ENCODE assay signal across 17 mouse cellular contexts in the genomic region with DNA sequence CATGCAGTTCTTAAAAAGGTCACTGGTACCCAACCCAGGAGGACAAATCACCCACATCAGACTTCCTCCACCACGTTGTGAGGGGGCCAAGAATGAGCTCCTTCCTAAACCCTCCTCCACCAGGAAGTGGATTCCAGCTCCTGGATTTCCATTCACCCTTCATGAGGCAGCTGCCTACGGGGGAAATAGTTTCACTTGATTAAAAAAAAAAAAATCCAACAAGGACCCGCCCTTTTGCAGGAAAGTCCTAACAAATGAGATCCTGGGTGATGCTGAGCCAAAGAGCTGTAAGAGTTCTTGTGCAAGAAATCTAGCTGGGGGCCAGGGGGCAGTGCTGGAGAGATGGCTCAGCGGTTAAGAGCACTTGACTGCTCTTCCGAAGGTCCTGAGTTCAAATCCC. TPM values are rescaled to one million over a fixed set of nuclear protein-coding genes. Genes with fewer than 3 reads are reported as not detected.
DNase-seq lines count a peak whose midpoint lies in the region; ATAC-seq and TF ChIP-seq lines count a peak whose summit lies in the region.
"Had no signal": no experiment of that assay in that cellular context is flagged by ENCODE, and none has a peak within 500 bp of the region (broad histone marks: within the 10 kb centered on the region; RNA-seq: fewer than 3 reads in every experiment).

No protein-coding gene starts in this region.

- no peak overlapping the region for H3K9ac ChIP-seq in heart, adult 2 months (ENCODE audit: low read depth, low read length)
- no peak overlapping the region for H3K9ac ChIP-seq in heart, embryonic 11.5 days (ENCODE audit: low read depth, low read length)
- H3K9ac ChIP-seq in CH12.LX (ENCODE audit: insufficient read depth, low read depth) = no peak overlapping the region
- no peak overlapping the region for H3K9ac ChIP-seq in kidney, embryonic 16.5 days (replicated peaks; ENCODE audit: low read length)
- no peak overlapping the region for H3K9ac ChIP-seq in hindbrain, embryonic 13.5 days
- no peak overlapping the region for H3K9ac ChIP-seq in neural tube, embryonic 15.5 days (replicated peaks)
- H3K9ac ChIP-seq: stomach, embryonic 15.5 days had no signal

- 34% methylated on average over 5 of the region's 5 CpGs for WGBS in heart, adult 2 months
- 45% methylated on average over 5 of the region's 5 CpGs for WGBS in heart, embryonic 11.5 days (ENCODE audit: insufficient replicate concordance)
- 36% methylated on average over 5 of the region's 5 CpGs for WGBS in kidney, embryonic 16.5 days
- 53% methylated on average over 5 of the region's 5 CpGs for WGBS in hindbrain, embryonic 13.5 days
- 58% methylated on average over 5 of the region's 5 CpGs for WGBS in neural tube, embryonic 15.5 days

- no peak for TF ChIP-seq POLR2A in heart, adult 2 months (IDR thresholded peaks at IDR 0.05; ENCODE audit: insufficient read depth, low read depth, low read length)
- no peak for TF ChIP-seq POLR2A in CH12.LX (IDR thresholded peaks at IDR 0.05; ENCODE audit: low read depth, low read length)

- in situ Hi-C loops in CH12.LX (cut with MboI; ENCODE audit: low pct_ligation_motif_present, low pct_unique_long_range_greater_than_20kb, low sequenced_read_pairs) = loop anchor here (5.0 kb wide), 1 partner anchor 49 kb away; no protein-coding TSS in a partner anchor

- TF ChIP-seq CTCF in heart, adult 2 months (IDR thresholded peaks at IDR 0.05) = no peak
- TF ChIP-seq CTCF in CH12.LX (conservative IDR thresholded peaks at IDR 0.05 in 1 of 2, IDR thresholded peaks at IDR 0.05 in 1 of 2; ENCODE audit: low read depth in 2 of 2, low read length in 2 of 2) = no peak

- H3K36me3 ChIP-seq in heart, adult 2 months (ENCODE audit: control insufficient read depth, insufficient read depth, low read length) = no peaks in the 10 kb centered on the region
- no peaks in the 10 kb centered on the region for H3K36me3 ChIP-seq in heart, embryonic 11.5 days (ENCODE audit: control insufficient read depth, insufficient read depth, low read length)
- H3K36me3 ChIP-seq in CH12.LX (replicated peaks in 1 of 2; ENCODE audit: control insufficient read depth in 1 of 2, insufficient read depth in 1 of 2, low read length in 1 of 2) = no peaks in the 10 kb centered on the region
- H3K36me3 ChIP-seq in kidney, embryonic 16.5 days (ENCODE audit: insufficient read depth, low read length) = no peaks in the 10 kb centered on the region
- H3K36me3 ChIP-seq in hindbrain, embryonic 13.5 days = peaks cover 34% of the 10 kb centered on the region
- H3K36me3 ChIP-seq in neural tube, embryonic 15.5 days = peaks cover 22% of the 10 kb centered on the region
- H3K36me3 ChIP-seq: stomach, embryonic 15.5 days had no signal

- no peak for TF ChIP-seq RAD21 in CH12.LX (IDR thresholded peaks at IDR 0.05; ENCODE audit: low read depth, low read length)

- no peak for ATAC-seq in heart, embryonic 11.5 days (replicated peaks; ENCODE audit: insufficient number of reproducible peaks, low FRiP score, low TSS enrichment)
- peak; percentile 23; the same call in 1 of the 2 replicates for ATAC-seq in kidney, embryonic 16.5 days (ENCODE audit: low FRiP score, low TSS enrichment)
- ATAC-seq in hindbrain, embryonic 13.5 days (ENCODE audit: low FRiP score) = no peak
- no peak for ATAC-seq in neural tube, embryonic 15.5 days (ENCODE audit: low FRiP score)
- ATAC-seq: CD4-positive, CD25-positive, alpha-beta regulatory T cell, adult 4 months; midbrain, embryonic 16.5 days had no signal

- H3K4me2 ChIP-seq in heart, embryonic 11.5 days = no peak overlapping the region
- H3K4me2 ChIP-seq in CH12.LX (ENCODE audit: insufficient read depth, low read depth, poor library complexity, severe bottlenecking) = no peak overlapping the region
- no peak overlapping the region for H3K4me2 ChIP-seq in kidney, embryonic 16.5 days (replicated peaks; ENCODE audit: low read depth, low read length)
- no peak overlapping the region for H3K4me2 ChIP-seq in hindbrain, embryonic 13.5 days
- no peak overlapping the region for H3K4me2 ChIP-seq in neural tube, embryonic 15.5 days
- H3K4me2 ChIP-seq: stomach, embryonic 15.5 days had no signal

- peaks cover 7% of the 10 kb centered on the region for H3K4me1 ChIP-seq in heart, adult 2 months (ENCODE audit: control insufficient read depth, insufficient read depth, low read length)
- H3K4me1 ChIP-seq in heart, embryonic 11.5 days (ENCODE audit: control insufficient read depth, insufficient read depth, low read length) = peaks cover 9% of the 10 kb centered on the region; the same call in 1 of the 2 replicates
- H3K4me1 ChIP-seq in CH12.LX (ENCODE audit: control insufficient read depth in 1 of 2, insufficient read depth in 2 of 2) = no peaks in the 10 kb centered on the region
- peaks cover 6% of the 10 kb centered on the region for H3K4me1 ChIP-seq in kidney, embryonic 16.5 days (ENCODE audit: insufficient read depth, low read length)
- peaks cover 4% of the 10 kb centered on the region; the same call in 1 of the 2 replicates for H3K4me1 ChIP-seq in hindbrain, embryonic 13.5 days (replicated peaks)
- no peaks in the 10 kb centered on the region for H3K4me1 ChIP-seq in neural tube, embryonic 15.5 days

- H3K9me3 ChIP-seq in heart, embryonic 11.5 days (replicated peaks; ENCODE audit: control insufficient read depth, low read length) = no peaks in the 10 kb centered on the region
- no peaks in the 10 kb centered on the region for H3K9me3 ChIP-seq in CH12.LX (replicated peaks; ENCODE audit: low read length)
- H3K9me3 ChIP-seq in kidney, embryonic 16.5 days (ENCODE audit: low read length) = no peaks in the 10 kb centered on the region
- no peaks in the 10 kb centered on the region for H3K9me3 ChIP-seq in hindbrain, embryonic 13.5 days
- no peaks in the 10 kb centered on the region for H3K9me3 ChIP-seq in neural tube, embryonic 15.5 days (replicated peaks)
- H3K9me3 ChIP-seq: limb, embryonic 10.5 days; stomach, embryonic 15.5 days had no signal

- dilution Hi-C loops in CH12.LX (cut with MboI; ENCODE audit: extremely low pct_ligation_motif_present, extremely low pct_unique_long_range_greater_than_20kb, low sequenced_read_pairs) = no loop called here

- peak; percentile 76; the same call in 1 of the 2 replicates for TF ChIP-seq EP300 in heart, adult 2 months (IDR thresholded peaks at IDR 0.05; ENCODE audit: insufficient read depth, low read depth, low read length)
- no peak for TF ChIP-seq EP300 in CH12.LX (IDR thresholded peaks at IDR 0.05; ENCODE audit: low read length)

- no peak overlapping the region for H3K4me3 ChIP-seq in heart, adult 2 months
- no peak overlapping the region for H3K4me3 ChIP-seq in heart, embryonic 11.5 days (ENCODE audit: low read depth, low read length)
- no peak overlapping the region for H3K4me3 ChIP-seq in CH12.LX (replicated peaks in 1 of 3; ENCODE audit: low read depth in 2 of 3, low read length in 2 of 3, poor library complexity in 1 of 3)
- no peak overlapping the region for H3K4me3 ChIP-seq in kidney, embryonic 16.5 days (ENCODE audit: low read length)
- no peak overlapping the region for H3K4me3 ChIP-seq in hindbrain, embryonic 13.5 days
- H3K4me3 ChIP-seq in neural tube, embryonic 15.5 days (replicated peaks) = no peak overlapping the region
- H3K4me3 ChIP-seq: limb, embryonic 10.5 days; stomach, embryonic 15.5 days had no signal

- H3K79me2 ChIP-seq in heart, adult 2 months (replicated peaks; ENCODE audit: control insufficient read depth, insufficient read depth, low read length) = no peaks in the 10 kb centered on the region
- no peaks in the 10 kb centered on the region for H3K79me2 ChIP-seq in CH12.LX (replicated peaks; ENCODE audit: control insufficient read depth, extremely low read depth, insufficient read depth, poor library complexity, severe bottlenecking)

- peak overlapping the region; percentile 60 for H3K27ac ChIP-seq in heart, adult 2 months
- no peak overlapping the region for H3K27ac ChIP-seq in heart, embryonic 11.5 days (ENCODE audit: low read depth, low read length)
- no peak overlapping the region for H3K27ac ChIP-seq in CH12.LX (ENCODE audit: insufficient read depth, low read depth)
- H3K27ac ChIP-seq in kidney, embryonic 16.5 days (ENCODE audit: low read length) = 0 out of 2 replicates have a peak overlapping the region, but pooled peaks have one; percentile 11
- no peak overlapping the region for H3K27ac ChIP-seq in hindbrain, embryonic 13.5 days
- H3K27ac ChIP-seq in neural tube, embryonic 15.5 days (replicated peaks) = no peak overlapping the region
- H3K27ac ChIP-seq: limb, embryonic 10.5 days; stomach, embryonic 15.5 days had no signal

- peak; percentile 45 to 47 for DNase-seq in heart, adult 2 months
- DNase-seq in CH12.LX (ENCODE audit: extremely low read depth) = no peak
- peak; percentile 42 for DNase-seq in fat pad, adult 2 months (ENCODE audit: extremely low read depth, low read depth, low spot score)
- DNase-seq in cerebellum, postnatal 36 days = no peak
- DNase-seq: gastrocnemius, postnatal 14 days; right cerebral cortex, postnatal 14 days; thymus, postnatal 36 days had no signal

- no peaks in the 10 kb centered on the region for H3K27me3 ChIP-seq in heart, adult 2 months (ENCODE audit: control insufficient read depth, insufficient read depth, low read length)
- no peaks in the 10 kb centered on the region for H3K27me3 ChIP-seq in heart, embryonic 11.5 days (ENCODE audit: control insufficient read depth, insufficient read depth, low read length)
- peaks cover 65% of the 10 kb centered on the region for H3K27me3 ChIP-seq in CH12.LX (replicated peaks)
- no peaks in the 10 kb centered on the region for H3K27me3 ChIP-seq in kidney, embryonic 16.5 days (ENCODE audit: insufficient read depth, low read length)
- H3K27me3 ChIP-seq in hindbrain, embryonic 13.5 days = no peaks in the 10 kb centered on the region
- no peaks in the 10 kb centered on the region for H3K27me3 ChIP-seq in neural tube, embryonic 15.5 days (replicated peaks)
- H3K27me3 ChIP-seq: stomach, embryonic 15.5 days had no signal

- intact Hi-C loops in heart, adult 2 months (cut with DNase I) = no loop called here

RNA-seq across cellular contexts. Expression of a gene that starts 11.4 kb away (rescaled TPM):
- 100 to 1,000 TPM; 103 to 131 TPM for total RNA-seq in heart, adult 2 months (2021)
- 97.7 and 101 TPM in 2 replicates for polyA plus RNA-seq in heart, adult 2 months (2012; rRNA removed)
- polyA plus RNA-seq in heart, embryonic 11.5 days (2014; fragmentation: Nextera tagmentation; extraction: Ambion mirVana) = 49.2 and 49.4 TPM in 2 replicates
- total RNA-seq in CH12.LX (2012; rRNA removed) (17.9 and 20.8 TPM in 2 replicates), CH12.LX (2014; rRNA removed) (5.6 and 7.5 TPM in 2 replicates)
- 19.2 and 23.6 TPM in 2 replicates for polyA plus RNA-seq in CH12.LX (2012; ENCODE audit: insufficient read length, low read depth)
- polyA plus RNA-seq in kidney, embryonic 16.5 days (2015; fragmentation: Nextera tagmentation; extraction: Ambion mirVana) = 39.6 and 39.7 TPM in 2 replicates
- polyA plus RNA-seq in hindbrain, embryonic 13.5 days (2015; fragmentation: Nextera tagmentation; extraction: Ambion mirVana) = 15.4 and 16.0 TPM in 2 replicates
- polyA plus RNA-seq in neural tube, embryonic 15.5 days (2015; fragmentation: Nextera tagmentation; extraction: Ambion mirVana) = 26.4 and 28.9 TPM in 2 replicates

RNA-seq across cellular contexts. Expression of a gene that starts 14.2 kb away (rescaled TPM):
- not detected for total RNA-seq in heart, adult 2 months (2021)
- not detected in 2 replicates for polyA plus RNA-seq in heart, adult 2 months (2012; rRNA removed)
- not detected in 2 replicates for polyA plus RNA-seq in heart, embryonic 11.5 days (2014; fragmentation: Nextera tagmentation; extraction: Ambion mirVana)
- total RNA-seq in CH12.LX (2012; rRNA removed) (not detected in 2 replicates), CH12.LX (2014; rRNA removed) (not detected in 2 replicates)
- polyA plus RNA-seq in CH12.LX (2012; ENCODE audit: insufficient read length, low read depth) = not detected in 2 replicates
- not detected in 2 replicates for polyA plus RNA-seq in kidney, embryonic 16.5 days (2015; fragmentation: Nextera tagmentation; extraction: Ambion mirVana)
- not detected in 2 replicates for polyA plus RNA-seq in hindbrain, embryonic 13.5 days (2015; fragmentation: Nextera tagmentation; extraction: Ambion mirVana)
- not detected in 2 replicates for polyA plus RNA-seq in neural tube, embryonic 15.5 days (2015; fragmentation: Nextera tagmentation; extraction: Ambion mirVana)
- total RNA-seq: gastrocnemius, postnatal 14 days had no signal
- polyA plus RNA-seq: CD4-positive, CD25-positive, alpha-beta regulatory T cell, adult 4 months; large intestine, adult 2 months; limb, embryonic 10.5 days; midbrain, embryonic 16.5 days; neural tube, embryonic 14.5 days; stomach, embryonic 15.5 days had no signal

RNA-seq across cellular contexts. Expression of a gene that starts 30.0 kb away (rescaled TPM):
- 1 to 10 TPM; 1.4 to 1.5 TPM for total RNA-seq in heart, adult 2 months (2021)
- polyA plus RNA-seq in heart, adult 2 months (2012; rRNA removed) = 4.5 and 5.3 TPM in 2 replicates
- polyA plus RNA-seq in heart, embryonic 11.5 days (2014; fragmentation: Nextera tagmentation; extraction: Ambion mirVana) = 2.7 and 3.4 TPM in 2 replicates
- total RNA-seq in CH12.LX (2012; rRNA removed) (3.8 and 4.6 TPM in 2 replicates), CH12.LX (2014; rRNA removed) (0.12 and 0.15 TPM in 2 replicates)
- 0.30 and 0.31 TPM in 2 replicates for polyA plus RNA-seq in CH12.LX (2012; ENCODE audit: insufficient read length, low read depth)
- polyA plus RNA-seq in kidney, embryonic 16.5 days (2015; fragmentation: Nextera tagmentation; extraction: Ambion mirVana) = 7.2 and 9.0 TPM in 2 replicates
- 43.5 and 45.9 TPM in 2 replicates for polyA plus RNA-seq in hindbrain, embryonic 13.5 days (2015; fragmentation: Nextera tagmentation; extraction: Ambion mirVana)
- 49.6 and 56.6 TPM in 2 replicates for polyA plus RNA-seq in neural tube, embryonic 15.5 days (2015; fragmentation: Nextera tagmentation; extraction: Ambion mirVana)

RNA-seq across cellular contexts. Expression of a gene that starts 31.4 kb away (rescaled TPM):
- total RNA-seq in heart, adult 2 months (2021) = 1 to 10 TPM; 2.1 to 3.2 TPM
- polyA plus RNA-seq in heart, adult 2 months (2012; rRNA removed) = 5.8 and 7.0 TPM in 2 replicates
- polyA plus RNA-seq in heart, embryonic 11.5 days (2014; fragmentation: Nextera tagmentation; extraction: Ambion mirVana) = 0.10 and 0.43 TPM in 2 replicates
- total RNA-seq in CH12.LX (2012; rRNA removed) (not detected in 2 replicates), CH12.LX (2014; rRNA removed) (not detected in 2 replicates)
- polyA plus RNA-seq in CH12.LX (2012; ENCODE audit: insufficient read length, low read depth) = not detected in 2 replicates
- 0.76 and 0.80 TPM in 2 replicates for polyA plus RNA-seq in kidney, embryonic 16.5 days (2015; fragmentation: Nextera tagmentation; extraction: Ambion mirVana)
- polyA plus RNA-seq in hindbrain, embryonic 13.5 days (2015; fragmentation: Nextera tagmentation; extraction: Ambion mirVana) = 0.42 TPM in 1 of 2 replicates, not detected in the other
- 0.23 TPM in 1 of 2 replicates, not detected in the other for polyA plus RNA-seq in neural tube, embryonic 15.5 days (2015; fragmentation: Nextera tagmentation; extraction: Ambion mirVana)
- total RNA-seq: gastrocnemius, postnatal 14 days had no signal
- polyA plus RNA-seq: CD4-positive, CD25-positive, alpha-beta regulatory T cell, adult 4 months; large intestine, adult 2 months; midbrain, embryonic 16.5 days; neural tube, embryonic 14.5 days had no signal

RNA-seq across cellular contexts. Expression of a gene that starts 43.1 kb away (rescaled TPM):
- 10 to 100 TPM; 51.6 to 70.1 TPM for total RNA-seq in heart, adult 2 months (2021)
- 102 and 143 TPM in 2 replicates for polyA plus RNA-seq in heart, adult 2 months (2012; rRNA removed)
- 0.70 and 0.79 TPM in 2 replicates for polyA plus RNA-seq in heart, embryonic 11.5 days (2014; fragmentation: Nextera tagmentation; extraction: Ambion mirVana)
- total RNA-seq in CH12.LX (2012; rRNA removed) (not detected in 2 replicates), CH12.LX (2014; rRNA removed) (not detected in 2 replicates)
- not detected in 2 replicates for polyA plus RNA-seq in CH12.LX (2012; ENCODE audit: insufficient read length, low read depth)
- polyA plus RNA-seq in kidney, embryonic 16.5 days (2015; fragmentation: Nextera tagmentation; extraction: Ambion mirVana) = 1.3 and 1.8 TPM in 2 replicates
- polyA plus RNA-seq in hindbrain, embryonic 13.5 days (2015; fragmentation: Nextera tagmentation; extraction: Ambion mirVana) = 0.38 and 0.53 TPM in 2 replicates
- 0.64 and 0.88 TPM in 2 replicates for polyA plus RNA-seq in neural tube, embryonic 15.5 days (2015; fragmentation: Nextera tagmentation; extraction: Ambion mirVana)
- polyA plus RNA-seq: CD4-positive, CD25-positive, alpha-beta regulatory T cell, adult 4 months had no signal

Comparison
In these comparisons a context has a peak if more than half of its experiments do, and no peak if none do; other contexts are left out.
1. H3K27ac ChIP-seq: peak in heart, adult 2 months (single experiment) and kidney, embryonic 16.5 days (single experiment); none in heart, embryonic 11.5 days (single experiment), CH12.LX (single experiment), hindbrain, embryonic 13.5 days (single experiment) and neural tube, embryonic 15.5 days (single experiment).
2. DNase-seq: peak in heart, adult 2 months (2 of 2) and fat pad, adult 2 months (single experiment); none in CH12.LX (single experiment) and cerebellum, postnatal 36 days (0 of 2).